Mouse (Mus musculus) kidney, embryonic 15.5 days (tissue): ENCODE results near the gene Lrrc8d. TPM values are rescaled to one million over a fixed set of nuclear protein-coding genes. Genes with fewer than 3 reads are reported as not detected.
A peak's percentile ranks its signal among the peaks of the same experiment; 100 is the strongest.

Experiments
- ATAC-seq: fragments of 200-750 bp; cut with Nextera tagmentation; replicated peaks from 2 replicates; pipeline ENCODE4 v1.8.0; 2017; ENCODE audit warnings: moderate TSS enrichment; ENCODE audit not compliant: low FRiP score
- H3K27ac ChIP-seq: fragments of 300-500 bp; sonication (generic); 2 replicates; pipeline ENCODE4 v1.5.1; 2015; ENCODE audit warnings: mild to moderate bottlenecking, inconsistent platforms
- H3K27me3 ChIP-seq: fragments of 300-500 bp; sonication (generic); 2 replicates; pipeline ENCODE4 v1.6.1; 2015; ENCODE audit warnings: inconsistent platforms
- H3K36me3 ChIP-seq: fragments of 300-500 bp; sonication (generic); 2 replicates; pipeline ENCODE4 v1.6.1; 2015; ENCODE audit warnings: inconsistent platforms
- H3K4me1 ChIP-seq: fragments of 300-500 bp; sonication (generic); 2 replicates; pipeline ENCODE4 v1.6.1; 2015; ENCODE audit warnings: inconsistent platforms
- H3K4me2 ChIP-seq: fragments of 300-500 bp; sonication (generic); 2 replicates; pipeline ENCODE4 v1.6.1; 2015; ENCODE audit warnings: moderate library complexity, mild to moderate bottlenecking, inconsistent platforms
- H3K4me3 ChIP-seq: fragments of 300-500 bp; sonication (generic); replicated peaks from 2 replicates; pipeline ENCODE4 v1.5.1; 2015; ENCODE audit warnings: mild to moderate bottlenecking, inconsistent platforms
- H3K9ac ChIP-seq: fragments of 300-500 bp; sonication (generic); 2 replicates; pipeline ENCODE4 v1.6.1; 2015; ENCODE audit warnings: mild to moderate bottlenecking, inconsistent platforms
- H3K9me3 ChIP-seq: fragments of 300-500 bp; sonication (generic); replicated peaks from 2 replicates; pipeline ENCODE4 v1.6.1; 2016; ENCODE audit warnings: inconsistent platforms
- WGBS: fragments of 180-500 bp; shearing (Covaris S2); methylation state at CpG from one replicate; pipeline ENCODE4 v1.1.7; 2015; ENCODE audit warnings: mixed read lengths; 5-methylcytosine and 5-hydroxymethylcytosine counted together
- polyA plus RNA-seq: library from polyadenylated mRNA; unstranded; fragments of >200 nt; fragmentation: Nextera tagmentation; extraction: Ambion mirVana; gene quantifications from 2 replicates; pipeline ENCODE4 v1.2.1, GENCODE M21; 2015

Gene Lrrc8d
- polyA plus RNA-seq, 1 experiment from 2014 or later: 32.2 TPM

DNA sequence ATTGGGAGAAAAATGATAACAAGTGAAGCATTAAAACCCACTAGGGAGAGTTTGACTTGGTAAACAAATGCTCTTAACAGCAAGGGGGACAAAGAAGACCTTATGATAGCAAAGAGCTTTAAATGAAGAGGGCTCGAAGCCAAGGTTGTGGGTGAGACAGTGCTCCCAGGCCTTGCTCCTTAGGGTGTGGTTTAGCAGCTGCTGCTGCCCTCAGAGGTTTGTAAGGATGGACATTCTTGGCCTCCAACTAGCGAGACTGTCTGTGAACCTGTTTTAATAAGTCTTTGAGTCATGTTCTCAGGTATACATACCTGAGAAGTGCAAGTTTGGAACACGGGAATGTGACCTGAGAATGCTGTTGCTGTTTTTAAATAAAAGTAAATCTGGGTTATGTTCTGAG lies 174.0 kb downstream of the Lrrc8d start:
- ATAC-seq: no peak
- Histone ChIP-seq H3K4me3 (no peak overlapping the region), H3K4me1 (peaks cover 22% of the 10 kb centered on the region), H3K9ac (no peak overlapping the region), H3K36me3 (no peaks in the 10 kb centered on the region), H3K27me3 (no peaks in the 10 kb centered on the region), H3K9me3 (no peaks in the 10 kb centered on the region), H3K27ac (no peak overlapping the region), H3K4me2 (no peak overlapping the region)
- 82% methylated on average over 3 of the region's 3 CpGs for whole genome bisulfite sequencing

DNA sequence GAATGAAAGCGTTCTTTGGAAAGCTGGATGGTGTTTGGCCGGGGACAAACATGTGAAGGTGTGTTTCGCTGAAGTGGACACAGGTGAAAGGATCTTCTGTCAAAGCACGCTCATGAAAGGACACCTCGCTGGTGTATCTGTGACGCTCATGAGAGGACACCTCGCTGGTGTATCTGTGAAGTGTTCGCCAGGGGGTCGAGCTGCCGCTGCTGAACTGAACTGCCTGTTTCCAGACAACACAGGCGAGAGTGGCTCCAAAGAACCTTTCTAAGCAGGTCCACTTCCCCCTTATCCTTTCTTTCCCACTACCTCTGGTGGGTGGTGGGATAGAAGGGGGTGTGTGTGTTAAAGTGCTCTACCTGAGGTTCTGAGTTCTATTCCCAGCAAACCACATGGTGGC lies 174.7 kb downstream of the Lrrc8d start:
- Histone ChIP-seq H3K9ac (no peak overlapping the region), H3K4me2 (no peak overlapping the region), H3K36me3 (no peaks in the 10 kb centered on the region), H3K4me1 (peaks cover 24% of the 10 kb centered on the region), H3K4me3 (no peak overlapping the region), H3K27ac (no peak overlapping the region), H3K27me3 (no peaks in the 10 kb centered on the region), H3K9me3 (no peaks in the 10 kb centered on the region)
- ATAC-seq: no peak
- 96% methylated on average over 11 of the region's 11 CpGs for WGBS

DNA sequence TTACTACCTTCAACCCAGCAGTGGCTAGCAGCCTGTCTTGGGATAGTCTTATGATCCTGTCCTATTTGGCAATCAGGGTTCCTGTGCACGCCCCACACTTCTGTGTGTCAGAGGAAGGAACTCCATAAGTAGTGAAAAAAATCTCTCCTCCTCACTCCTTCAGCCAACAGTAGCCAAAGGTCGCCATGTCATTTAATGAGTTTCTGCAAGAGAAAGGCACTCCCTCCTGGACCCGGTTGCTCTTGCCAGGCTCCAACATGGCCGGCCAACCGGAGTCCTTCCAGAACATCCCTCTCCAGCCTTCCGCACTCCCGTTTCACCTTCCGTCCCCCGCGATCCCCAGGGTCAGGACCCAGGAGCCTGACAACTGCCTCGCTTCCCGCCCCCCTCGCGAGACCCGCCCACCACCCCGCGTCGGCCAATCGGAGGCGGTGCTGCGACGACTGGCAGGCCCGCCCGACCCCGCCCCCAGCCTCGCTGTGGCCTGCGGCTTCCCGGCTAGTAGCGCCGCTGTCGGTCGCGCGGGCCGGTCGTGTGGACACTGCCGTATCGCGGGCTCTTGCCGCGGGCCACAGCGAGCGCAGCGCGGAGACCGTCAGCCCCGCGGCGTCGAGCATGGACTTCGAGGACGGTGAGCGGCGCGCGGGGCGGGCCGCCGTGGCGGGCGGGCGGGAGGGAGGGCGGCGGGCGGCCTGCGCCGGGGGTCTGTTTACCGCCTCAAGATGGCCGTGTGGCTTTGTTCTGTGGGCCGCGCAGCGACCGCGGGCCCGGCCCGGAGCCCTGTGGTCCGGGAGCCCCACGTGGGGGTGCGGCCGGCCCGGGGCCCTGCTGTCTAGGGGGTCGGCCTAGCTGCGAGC lies 176.5 kb downstream of the Lrrc8d start, which contains the start of gene Zfp326:
TSS of gene Zfp326 (plus strand) at position 498 of the 857 bp plus-strand sequence.
- H3K9ac ChIP-seq: peak within 1 kb of the TSS; percentile 97

DNA sequence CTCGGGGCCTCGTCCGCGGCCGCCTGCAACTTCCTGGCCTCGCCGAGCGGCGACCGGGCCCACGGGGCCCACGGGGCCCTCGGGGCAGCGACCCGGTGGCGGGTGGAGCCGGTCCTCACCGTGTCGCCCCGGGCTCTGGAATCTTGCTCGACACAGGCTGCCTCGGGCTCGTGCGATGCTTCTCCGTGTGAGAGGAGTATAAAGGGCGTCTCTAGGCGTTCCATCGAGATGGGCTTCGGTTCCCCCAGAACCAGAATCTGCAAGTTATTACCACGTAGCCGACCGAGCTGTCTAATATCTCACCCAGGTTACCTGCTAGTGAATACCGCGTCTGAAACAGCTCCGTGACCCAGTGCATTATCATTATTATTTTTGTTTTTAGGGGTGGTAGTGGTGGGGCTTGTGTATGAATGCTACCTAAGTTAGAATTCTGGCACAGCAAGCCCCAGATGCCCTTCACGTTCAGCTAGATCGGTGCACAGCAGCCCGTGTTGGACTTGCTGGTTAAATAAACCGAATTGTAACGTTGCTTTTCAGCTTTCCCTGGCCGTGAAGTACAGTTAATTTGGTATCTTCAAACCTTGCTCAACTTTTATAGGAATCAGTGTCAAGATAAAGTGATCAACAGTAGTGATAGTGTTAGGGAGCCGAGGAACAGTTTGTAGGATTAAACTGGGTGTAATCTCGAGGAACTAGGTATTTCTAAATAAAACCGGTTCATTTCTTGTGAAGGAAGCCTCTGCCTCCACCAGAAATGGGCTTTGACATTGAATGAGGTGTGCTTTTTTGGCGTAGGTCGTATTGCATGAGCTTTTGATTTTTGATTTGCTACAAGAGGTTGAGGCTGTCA lies 177.4 kb downstream of the Lrrc8d start:
- no peak; the same call in 1 of the 2 replicates for ATAC-seq
- Histone ChIP-seq H3K9ac (peak overlapping the region; percentile 97), H3K27me3 (no peaks in the 10 kb centered on the region), H3K9me3 (no peaks in the 10 kb centered on the region), H3K36me3 (0 out of 2 replicates have a peak, but pooled peaks cover 10% of the 10 kb centered on the region), H3K27ac (peak overlapping the region; percentile 84), H3K4me2 (peak overlapping the region; percentile 73), H3K4me3 (peak overlapping the region; percentile 83), H3K4me1 (peaks cover 26% of the 10 kb centered on the region)
- under 1% methylated on average over 46 of the region's 46 CpGs for WGBS

More for the DNA sequence above, 176.5 kb downstream of the Lrrc8d start, which contains the start of gene Zfp326:
- peaks cover 26% of the 10 kb centered on the region for H3K4me1 ChIP-seq
- H3K4me2 ChIP-seq: peak within 1 kb of the TSS; percentile 73
- H3K27me3 ChIP-seq: no peaks in the 10 kb centered on the region
- 0 out of 2 replicates have a peak, but pooled peaks cover 5% of the 10 kb centered on the region for H3K36me3 ChIP-seq
- H3K4me3 ChIP-seq: peak within 1 kb of the TSS; percentile 83
- no peaks in the 10 kb centered on the region for H3K9me3 ChIP-seq
- WGBS: under 1% methylated on average over 57 of the region's 83 CpGs
- ATAC-seq: peak; percentile 97
- H3K27ac ChIP-seq: peak within 1 kb of the TSS; percentile 84

Other genes starting within 250 kb of the Lrrc8d start
- gene Lrrc8c, start 180.6 kb upstream of the Lrrc8d start, polyA plus RNA-seq: 17.0 and 18.4 TPM in 2 replicates
- gene Zfp326, start 176.6 kb downstream of the Lrrc8d start, polyA plus RNA-seq: 47.0 and 50.8 TPM in 2 replicates